Mouse (Mus musculus): ENCODE measurements around the gene Osbp2.

Osbp2 gene

DNA sequence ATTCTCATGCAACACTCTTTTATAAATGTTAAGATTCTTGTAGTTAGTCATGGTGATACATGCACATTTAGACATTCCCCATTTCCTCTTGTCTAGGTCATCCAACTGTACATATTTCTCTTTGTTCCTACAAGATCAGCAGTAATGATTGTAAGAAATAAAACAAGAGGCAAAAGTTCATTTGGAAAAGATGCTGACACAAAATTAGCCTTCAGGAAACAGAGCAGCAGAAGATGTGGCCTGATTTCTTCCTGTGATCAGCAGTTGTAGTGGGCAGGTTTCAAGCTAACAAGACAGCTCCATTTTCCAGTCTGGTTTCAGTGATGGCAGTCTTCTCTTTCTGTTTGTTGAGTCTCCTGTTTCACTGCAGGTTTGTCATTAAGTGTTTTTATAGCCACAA lies 47.8 kb downstream of the Osbp2 start:
- DNase-seq = no peak

GRCm38 (mm10) chr11:3813340-3813739 lies 50.4 kb downstream of the Osbp2 start:
- DNase-seq = no peak

GRCm38 (mm10) chr11:3808162-3808561 lies 55.5 kb downstream of the Osbp2 start:
- DNase-seq = no peak

- DNase-seq = no peak
Observed at GRCm38 (mm10) chr11:3805362-3805761, 58.3 kb downstream of the Osbp2 start.

- no peak for DNase-seq
Observed at GRCm38 (mm10) chr11:3804639-3805038, 59.1 kb downstream of the Osbp2 start.

DNA sequence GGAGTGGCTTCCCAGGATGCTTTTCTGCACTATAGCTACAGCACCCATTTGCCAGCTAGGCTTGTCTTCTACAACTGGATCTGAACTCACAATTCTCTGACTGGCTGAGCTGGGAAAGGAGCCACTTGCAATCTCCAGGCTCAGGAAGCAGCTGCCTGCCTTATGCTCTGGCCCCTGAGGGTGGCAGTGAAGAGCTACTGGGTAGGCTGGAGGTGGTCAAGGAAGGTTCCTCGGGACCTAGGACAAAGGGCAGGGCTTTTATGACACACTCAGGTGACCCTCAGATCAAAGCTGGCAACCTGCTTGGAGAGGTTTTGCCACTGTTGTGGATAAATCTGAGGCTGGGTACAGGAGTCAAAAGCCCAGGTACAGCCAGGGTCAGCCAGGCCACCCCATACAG lies 61.6 kb downstream of the Osbp2 start:
- DNase-seq = no peak

GRCm38 (mm10) chr11:3797631-3798215 lies 66.0 kb downstream of the Osbp2 start:
- DNase-seq = no peak

DNA sequence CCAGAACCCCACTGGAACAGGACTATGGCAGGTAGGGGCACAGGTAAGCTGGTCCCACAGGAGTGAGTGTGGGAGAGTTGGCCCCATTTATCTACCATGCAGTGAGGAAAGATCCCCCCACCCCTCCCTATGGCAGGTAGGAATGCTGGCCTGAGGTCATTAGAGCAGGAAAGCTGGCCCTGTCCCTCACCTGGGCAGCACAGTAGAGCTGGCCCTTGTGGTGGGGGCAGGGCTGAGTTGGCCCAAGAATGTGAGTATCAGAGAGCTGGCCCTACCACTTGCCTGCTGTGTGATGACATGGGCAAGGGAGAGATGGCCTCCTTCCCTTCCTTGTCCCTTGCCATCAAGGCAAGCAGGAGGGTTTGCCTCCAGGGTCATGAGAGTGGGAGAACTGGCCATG lies 73.0 kb downstream of the Osbp2 start:
- DNase-seq = no peak

GRCm38 (mm10) chr11:3789919-3790318 lies 73.8 kb downstream of the Osbp2 start:
- DNase-seq = no peak

DNA sequence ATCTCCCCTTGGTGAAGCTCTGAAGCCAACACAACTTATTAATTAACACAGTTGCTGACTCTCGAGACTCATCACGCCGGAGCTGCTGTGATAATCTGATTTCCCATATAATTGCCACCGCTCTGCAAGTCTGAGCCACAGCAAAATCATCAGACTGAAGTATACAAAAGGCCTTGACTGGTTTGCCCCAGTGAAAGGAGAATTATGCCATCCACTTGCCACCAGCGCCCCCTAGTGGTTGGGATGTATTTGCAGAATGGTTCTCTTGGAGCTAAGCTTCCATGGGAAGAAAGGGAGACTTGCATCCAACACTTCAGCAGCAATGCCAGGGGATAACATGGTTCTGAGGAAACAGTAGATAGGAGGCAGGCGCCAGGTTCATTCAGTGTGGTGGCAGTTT lies 77.1 kb downstream of the Osbp2 start:
- peak; percentile 73 to 83 for DNase-seq

DNA sequence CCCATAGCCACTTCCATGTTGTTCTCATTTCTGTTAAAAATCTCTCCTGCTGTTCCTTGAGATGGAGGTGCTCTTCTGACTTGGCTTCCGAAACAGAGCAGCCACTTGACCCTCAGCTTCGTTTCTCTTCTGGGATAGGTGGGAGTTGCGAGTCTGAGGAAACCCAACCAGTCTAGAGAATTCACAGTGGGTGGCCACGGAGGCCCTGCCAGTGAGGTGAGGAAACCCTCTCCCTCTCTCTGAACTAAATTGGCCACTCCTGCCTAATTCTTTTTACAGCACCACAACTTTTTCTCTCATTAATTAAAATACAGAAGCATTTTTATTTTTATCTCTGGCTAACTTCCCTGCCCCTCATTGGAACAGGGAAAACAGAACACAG lies 88.4 kb downstream of the Osbp2 start:
- no peak for DNase-seq

DNA sequence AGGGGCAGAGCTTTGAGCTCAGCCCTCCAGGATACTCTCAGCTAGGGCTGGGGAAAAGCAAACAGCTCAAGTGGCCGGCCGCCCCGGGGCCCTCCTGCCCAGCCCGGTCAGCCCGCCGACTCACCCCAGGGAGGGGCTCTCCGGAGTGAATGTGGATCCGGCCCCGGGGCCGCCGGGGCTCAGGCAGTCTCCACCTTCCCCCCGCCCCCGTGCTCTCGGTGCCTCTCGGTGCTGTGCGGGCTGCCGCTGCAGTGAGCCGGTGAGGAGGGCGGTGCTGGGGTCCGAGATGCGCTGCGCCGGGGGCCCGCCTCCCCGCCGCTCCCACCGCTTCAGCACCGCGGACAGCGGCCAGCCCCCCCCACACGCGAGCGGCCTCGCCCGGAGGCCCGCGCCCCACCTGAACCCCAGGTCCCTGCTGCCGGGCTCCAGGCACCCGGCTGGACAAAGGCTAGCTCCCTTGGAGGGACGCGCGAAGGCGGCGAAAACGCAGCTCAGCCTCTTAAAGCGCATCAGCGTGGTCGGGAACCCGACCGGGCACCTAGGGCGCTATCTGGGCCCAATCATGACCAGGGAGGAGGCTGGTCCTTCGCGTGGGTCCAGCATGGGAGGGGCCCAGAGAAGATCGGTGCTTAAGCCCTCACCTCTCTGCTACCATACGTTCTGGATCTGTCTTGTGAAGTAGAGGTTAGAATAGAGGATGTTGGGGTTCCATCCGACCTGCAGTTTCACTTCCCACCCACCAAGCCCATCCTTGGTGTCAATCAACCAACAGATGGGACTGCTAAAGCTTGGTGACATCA lies 89.0 kb downstream of the Osbp2 start:
- no peak for DNase-seq

DNA sequence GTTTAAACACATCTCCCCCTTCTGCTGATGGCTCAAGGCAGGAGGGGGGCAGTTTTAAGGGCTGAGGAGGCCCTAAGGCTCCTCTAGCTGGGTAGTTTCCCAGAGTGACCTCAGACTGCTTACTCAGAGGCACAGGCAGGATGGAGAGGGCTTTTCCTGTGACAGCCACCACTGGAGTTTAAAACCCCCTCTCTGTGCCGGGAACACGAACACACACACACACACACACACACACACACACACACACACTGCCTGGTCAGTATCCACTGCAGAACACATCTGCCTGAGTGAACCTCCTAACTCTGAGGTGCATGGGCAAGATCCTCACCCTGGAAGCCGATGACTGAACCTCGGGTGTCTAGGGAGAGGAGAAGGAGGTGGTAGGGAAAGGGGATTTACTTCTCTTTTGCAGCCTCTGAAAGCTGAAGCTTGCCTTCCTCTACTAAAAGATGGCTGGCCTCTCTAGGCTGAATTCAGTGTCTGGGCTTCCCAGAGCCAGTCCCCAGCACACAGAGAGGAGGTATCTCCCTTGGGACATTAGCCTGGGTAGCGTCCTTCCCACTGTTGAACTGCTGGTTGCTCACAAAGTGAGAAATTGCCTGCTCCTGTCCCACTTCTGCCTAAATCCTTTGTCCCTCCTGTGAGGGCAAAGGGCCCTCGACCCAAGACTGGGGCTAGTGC lies 89.8 kb downstream of the Osbp2 start:
- DNase-seq = no peak

GRCm38 (mm10) chr11:3773136-3773535 lies 90.6 kb downstream of the Osbp2 start:
- DNase-seq = no peak

GRCm38 (mm10) chr11:3771348-3771747 lies 92.4 kb downstream of the Osbp2 start:
- DNase-seq = no peak

GRCm38 (mm10) chr11:3767830-3768229 lies 95.9 kb downstream of the Osbp2 start:
- DNase-seq = no peak

DNA sequence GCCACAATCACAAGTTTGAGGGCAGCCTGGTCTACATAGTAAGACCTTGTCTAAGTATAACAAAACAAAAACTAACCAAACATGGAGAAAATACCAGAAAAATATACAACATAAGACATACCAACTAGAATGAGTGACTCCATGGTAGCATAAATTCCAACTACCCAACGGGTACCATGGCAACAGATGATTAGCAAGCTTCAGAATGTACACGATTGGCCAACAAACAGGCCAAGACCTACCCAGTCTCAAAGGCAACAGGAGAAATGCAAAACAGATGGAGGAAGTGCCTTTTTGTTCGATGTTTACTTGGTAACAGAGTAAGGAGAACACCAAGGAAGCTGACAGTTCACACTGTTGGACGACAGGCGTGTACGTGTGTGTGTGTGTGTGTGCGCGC lies 96.7 kb downstream of the Osbp2 start:
- DNase-seq = no peak

GRCm38 (mm10) chr11:3764352-3764751 lies 99.4 kb downstream of the Osbp2 start:
- no peak for DNase-seq

DNA sequence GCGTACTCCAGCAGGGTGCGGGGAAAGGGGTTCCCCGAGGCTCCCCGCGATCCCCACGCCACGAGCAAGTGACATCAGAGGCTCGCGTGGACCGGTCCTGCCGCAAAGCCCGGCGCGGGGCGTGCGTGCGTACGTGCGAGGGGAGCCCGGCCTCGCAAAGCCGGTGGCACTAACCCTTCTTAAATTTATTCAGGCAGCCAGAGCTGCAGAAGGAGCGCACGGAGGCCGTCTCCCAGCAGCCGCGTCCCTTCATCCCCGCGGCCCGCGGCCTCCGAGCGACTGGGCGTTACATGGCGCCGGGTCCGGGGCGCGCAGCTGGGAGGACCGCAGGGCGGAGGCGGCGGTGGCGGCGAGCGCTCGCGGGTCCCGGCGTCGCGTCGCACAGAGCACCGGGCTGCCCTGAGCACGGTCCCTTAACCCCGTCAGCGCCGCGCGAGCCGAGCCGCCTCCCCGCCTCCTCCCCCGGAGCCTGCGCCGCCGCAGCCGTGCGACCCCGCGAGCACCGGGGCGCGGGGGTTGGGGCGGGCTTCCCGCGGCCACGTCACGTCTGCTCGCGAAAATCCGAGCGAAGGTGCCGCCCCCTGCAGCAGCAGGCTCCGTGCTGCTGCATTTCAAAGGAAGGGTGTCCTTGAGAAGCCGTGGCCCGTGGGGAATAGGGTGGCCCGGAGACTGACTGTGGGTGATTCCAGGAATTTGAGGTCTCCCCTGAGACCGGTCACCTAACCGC lies 101.8 kb downstream of the Osbp2 start:
- no peak for DNase-seq

DNA sequence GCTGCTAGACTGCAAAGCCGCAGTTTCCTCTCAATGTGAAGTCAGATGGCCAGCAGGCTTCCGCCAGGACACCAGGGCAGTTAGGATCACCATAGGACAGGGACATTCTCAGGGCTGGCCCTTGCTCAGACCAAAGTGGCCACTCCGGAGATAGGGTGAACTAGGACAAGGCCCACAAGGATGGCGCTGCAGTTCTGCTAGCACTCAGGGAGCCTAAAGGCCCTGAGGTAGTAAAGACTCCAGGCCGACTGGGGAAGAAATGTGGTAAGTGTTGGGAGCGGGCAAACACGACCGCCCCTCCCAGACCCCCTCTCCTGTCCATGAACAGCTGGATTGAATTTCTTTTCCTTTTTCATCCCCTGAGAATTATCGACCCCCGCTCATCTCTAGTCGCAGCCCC lies 102.4 kb downstream of the Osbp2 start:
- DNase-seq = no peak

- DNase-seq = no peak
Observed at GRCm38 (mm10) chr11:3759433-3759832, 104.3 kb downstream of the Osbp2 start.

DNA sequence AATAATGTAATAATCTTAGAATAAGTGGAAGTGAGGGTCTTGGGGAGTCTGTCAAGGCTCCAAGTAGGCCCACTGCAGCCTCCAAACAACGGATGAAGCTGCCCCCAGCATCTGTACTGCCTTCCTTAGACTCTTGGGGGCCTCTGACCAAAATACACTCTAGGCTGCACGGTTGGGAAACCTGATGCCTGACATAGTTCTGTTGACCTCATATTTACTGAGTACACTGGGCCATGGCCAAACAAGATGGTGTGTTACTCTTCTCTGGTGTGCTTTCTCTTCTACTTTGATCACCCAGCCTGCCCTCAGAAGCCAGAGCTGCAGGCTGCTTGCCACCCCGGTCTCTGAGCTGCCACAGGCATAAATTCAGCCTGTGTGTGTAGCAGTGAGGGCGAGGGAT lies 108.4 kb downstream of the Osbp2 start:
- no peak for DNase-seq

GRCm38 (mm10) chr11:3754685-3755084 lies 109.0 kb downstream of the Osbp2 start:
- DNase-seq = no peak

- DNase-seq = no peak
Observed at GRCm38 (mm10) chr11:3753897-3754296, 109.8 kb downstream of the Osbp2 start.
